Mouse (Mus musculus): ENCODE measurements around the gene Guca2a. TPM values are rescaled to one million over a fixed set of nuclear protein-coding genes. Genes with fewer than 3 reads are reported as not detected.

Guca2a gene
- total RNA-seq, 2 experiments from 2014 or later = not detected

DNA sequence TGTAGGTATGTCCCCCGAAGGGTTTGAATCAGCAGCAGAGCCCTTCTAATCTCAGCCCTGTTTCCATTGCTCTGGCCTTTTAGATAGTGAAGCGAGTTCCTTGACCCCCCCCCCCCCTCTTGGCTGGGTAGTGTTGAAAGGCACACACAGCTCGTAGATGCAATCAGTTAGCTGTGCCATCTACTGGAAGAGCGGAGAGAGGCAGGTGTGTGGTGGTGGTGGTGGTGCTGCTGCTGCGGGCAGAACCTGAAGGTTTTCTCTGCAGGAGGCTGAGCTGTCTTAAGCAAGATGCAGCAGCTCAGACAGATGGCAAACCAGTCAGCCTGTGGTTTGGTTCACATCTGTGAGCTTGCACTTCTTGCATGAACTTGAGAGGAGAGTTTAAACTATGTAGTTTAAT is 35.2 kb downstream of the Guca2a start:
- intact Hi-C loops (cut with DNase I; ENCODE audit: low total_unique reads) = no loop called here
- DNase-seq = no peak

DNA sequence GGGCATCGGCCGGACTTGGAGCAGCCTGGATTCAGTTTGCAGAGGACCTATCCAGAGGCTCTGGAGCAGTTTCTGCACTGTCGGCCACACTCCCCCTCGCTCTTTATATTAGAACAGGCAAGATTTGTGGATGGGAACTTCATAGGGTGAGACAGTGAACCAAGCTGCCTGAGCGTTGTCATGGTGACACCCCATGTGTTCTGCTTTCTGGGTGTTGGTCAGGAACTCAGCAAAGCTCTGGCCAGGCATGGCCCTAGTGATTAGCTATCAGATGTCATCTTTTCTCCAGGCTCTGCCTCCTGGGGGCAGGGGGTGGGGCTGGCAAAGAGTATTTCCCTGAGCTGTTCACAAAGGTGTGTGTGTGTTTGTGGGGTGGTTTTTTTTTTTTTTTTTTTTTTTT is 45.1 kb downstream of the Guca2a start:
- peak; percentile 21 for DNase-seq
- intact Hi-C loops (cut with DNase I; ENCODE audit: low total_unique reads) = no loop called here

DNA sequence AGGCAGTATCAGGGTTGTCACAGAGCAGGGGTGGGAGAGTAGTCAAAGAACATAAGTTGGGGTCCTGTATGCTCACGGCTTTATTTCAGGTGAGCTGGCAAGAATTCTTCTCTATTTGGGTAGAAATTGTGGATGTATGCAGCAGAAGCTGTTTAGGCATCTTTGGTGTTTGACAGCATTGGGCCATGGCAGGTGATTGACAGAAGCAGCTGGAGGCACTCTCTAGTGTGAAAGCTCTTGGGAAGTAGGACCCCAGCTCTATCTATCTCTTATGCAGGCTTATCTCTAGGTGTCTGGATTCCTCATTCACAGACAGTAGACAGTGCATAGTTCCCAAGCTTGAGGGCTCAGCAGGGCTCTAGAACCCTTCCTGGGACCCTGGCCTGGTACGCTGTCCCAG is 48.2 kb downstream of the Guca2a start:
- no peak for DNase-seq
- intact Hi-C loops (cut with DNase I; ENCODE audit: low total_unique reads) = no loop called here

Other genes with a start within 250 kb of the Guca2a start
- gene Ccdc30, start 222.2 kb upstream of the Guca2a start, total RNA-seq (2021) = under 1 TPM in 1 of 2 experiments, not detected in 1; 0.33 TPM
- 1 to 10 TPM; 4.1 to 4.8 TPM for gene Ppcs, start 215.3 kb upstream of the Guca2a start, total RNA-seq (2021)
- gene Zmynd12, start 214.9 kb upstream of the Guca2a start, total RNA-seq (2021) = under 1 TPM in 1 of 2 experiments, not detected in 1; 0.20 TPM
- under 1 TPM; 0.04 to 0.27 TPM for gene Rimkla, start 145.1 kb upstream of the Guca2a start, total RNA-seq (2021)
- 10 to 100 TPM; 20.7 to 22.9 TPM for gene Foxj3, start 100.7 kb upstream of the Guca2a start, total RNA-seq (2021)
- 1 to 10 TPM; 4.2 to 5.0 TPM for gene Frg2f1, start 98.2 kb upstream of the Guca2a start, total RNA-seq (2021)
- not detected for gene Guca2b, start 21.2 kb downstream of the Guca2a start, total RNA-seq (2021)
- gene Hivep3, start 96.1 kb downstream of the Guca2a start, total RNA-seq (2021) = 1 to 10 TPM; 2.9 to 3.0 TPM